Mouse (Mus musculus) forebrain, embryonic 12.5 days (tissue): Measurements from ENCODE around the gene Pabpn1. TPM values are rescaled to one million over a fixed set of nuclear protein-coding genes. Genes with fewer than 3 reads are reported as not detected.

Experiments used
- ATAC-seq: fragments of 200-750 bp; cut with Nextera tagmentation; 2 replicates; pipeline ENCODE4 v1.8.0; 2017; ENCODE audit warnings: moderate TSS enrichment; ENCODE audit not compliant: low FRiP score
- H3K27ac ChIP-seq: fragments of 300-500 bp; sonication (generic); 2 replicates; pipeline ENCODE4 v1.5.1; 2016; ENCODE audit warnings: mild to moderate bottlenecking
- H3K27me3 ChIP-seq: fragments of 300-500 bp; sonication (generic); 2 replicates; pipeline ENCODE4 v1.6.1; 2016; ENCODE audit warnings: mild to moderate bottlenecking
- H3K36me3 ChIP-seq: fragments of 300-500 bp; sonication (generic); replicated peaks from 2 replicates; pipeline ENCODE4 v1.6.1; 2016; ENCODE audit warnings: mild to moderate bottlenecking
- H3K4me1 ChIP-seq: fragments of 300-500 bp; sonication (generic); 2 replicates; pipeline ENCODE4 v1.6.1; 2016
- H3K4me2 ChIP-seq: fragments of 300-500 bp; sonication (generic); 2 replicates; pipeline ENCODE4 v1.6.1; 2016; ENCODE audit warnings: mild to moderate bottlenecking, moderate library complexity
- H3K4me3 ChIP-seq: fragments of 300-500 bp; sonication (generic); replicated peaks from 2 replicates; pipeline ENCODE4 v1.5.1; 2016; ENCODE audit warnings: mild to moderate bottlenecking
- H3K9ac ChIP-seq: fragments of 300-500 bp; sonication (generic); 2 replicates; pipeline ENCODE4 v1.6.1; 2016; ENCODE audit warnings: mild to moderate bottlenecking
- H3K9me3 ChIP-seq: fragments of 300-500 bp; sonication (generic); 2 replicates; pipeline ENCODE4 v1.6.1; 2016
- WGBS: fragments of 180-500 bp; shearing (Covaris S2); methylation state at CpG from one replicate; pipeline ENCODE4 v1.1.7; 2016; 5-methylcytosine and 5-hydroxymethylcytosine counted together
- polyA plus RNA-seq: library from polyadenylated mRNA; unstranded; fragments of >200 nt; fragmentation: Nextera tagmentation; extraction: Ambion mirVana; gene quantifications from 2 replicates; pipeline ENCODE4 v1.2.1, GENCODE M21; 2016

Pabpn1 gene
- polyA plus RNA-seq, result 199 and 211 TPM in 2 replicates

DNA sequence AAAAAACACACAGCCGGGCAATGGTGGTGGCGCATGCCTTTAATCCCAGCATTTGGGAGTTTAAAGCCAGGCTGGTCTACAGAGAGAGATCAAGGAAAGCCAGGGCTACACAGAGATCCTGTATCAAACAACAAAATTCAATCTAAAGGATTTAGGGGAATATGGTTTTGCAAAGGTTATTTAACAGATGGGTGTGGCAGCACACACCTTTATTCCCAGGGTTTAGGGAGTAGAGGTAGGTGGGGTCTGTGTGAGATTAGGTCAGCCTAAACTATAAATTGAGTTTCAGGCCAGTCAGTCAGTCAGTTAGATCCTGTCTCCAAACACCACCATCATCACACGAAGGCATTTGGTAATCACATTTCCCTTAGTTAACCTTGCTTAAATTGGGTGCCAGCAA, at the start of gene Pabpn1:
Pabpn1 (plus strand) TSS at position 301 of the 400 bp plus-strand sequence.
- Histone ChIP-seq H3K27me3 (no peaks in the 10 kb centered on the region), H3K27ac (peak within 1 kb of the TSS; percentile 79), H3K4me2 (peak within 1 kb of the TSS; percentile 48), H3K36me3 (peaks cover 18% of the 10 kb centered on the region), H3K9me3 (no peaks in the 10 kb centered on the region), H3K4me1 (peaks cover 15% of the 10 kb centered on the region), H3K9ac (peak within 1 kb of the TSS; percentile 22; the same call in 1 of the 2 replicates), H3K4me3 (peak within 1 kb of the TSS; percentile 99)
- ATAC-seq, result no peak
- WGBS, result 94% methylated on average over 3 of the region's 3 CpGs

DNA sequence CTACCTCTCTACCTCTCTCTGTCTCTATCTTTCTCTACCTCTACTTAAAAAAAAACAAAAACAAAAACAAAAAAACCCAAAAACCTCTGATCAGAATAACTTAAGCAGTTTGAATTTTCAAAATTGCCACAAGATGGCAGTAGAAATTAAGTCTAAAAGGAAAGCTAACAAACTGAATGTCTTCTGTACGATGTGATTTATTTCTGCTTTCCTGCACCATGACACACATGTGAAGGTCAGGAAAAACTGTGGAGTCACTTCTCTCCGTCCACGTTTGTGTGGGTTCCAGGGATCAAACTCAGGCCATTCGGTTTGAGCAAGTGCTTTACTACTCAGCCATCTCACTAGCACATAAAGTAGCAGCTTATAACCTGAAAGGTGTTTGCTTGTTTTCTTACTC, 48.8 kb upstream of the Pabpn1 start:
- Histone ChIP-seq H3K9me3 (no peaks in the 10 kb centered on the region), H3K4me3 (no peak overlapping the region), H3K9ac (no peak overlapping the region), H3K27me3 (no peaks in the 10 kb centered on the region), H3K36me3 (no peaks in the 10 kb centered on the region), H3K4me1 (no peaks in the 10 kb centered on the region), H3K4me2 (no peak overlapping the region), H3K27ac (no peak overlapping the region)
- ATAC-seq, result no peak
- 5% methylated on average over 4 of the region's 4 CpGs for WGBS

DNA sequence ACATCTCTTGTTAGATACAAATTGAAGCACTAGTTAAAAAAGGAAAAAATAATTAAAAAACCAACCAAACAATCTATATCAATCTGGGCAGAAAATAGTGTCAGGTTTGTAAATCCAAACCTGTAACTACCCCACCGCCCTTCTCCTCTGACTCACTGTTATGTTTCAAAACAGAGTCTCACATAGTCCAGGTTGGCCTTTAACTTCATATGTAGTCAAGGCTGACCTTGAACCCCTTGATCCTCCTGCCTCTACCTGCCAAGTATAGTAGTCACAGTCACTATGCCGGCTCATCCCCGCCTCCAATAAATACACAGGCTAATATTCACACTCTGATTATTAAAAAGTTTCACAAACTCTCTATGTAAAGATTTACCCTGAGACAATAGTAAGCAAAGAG, 36.6 kb upstream of the Pabpn1 start:
- Histone ChIP-seq H3K4me2 (no peak overlapping the region), H3K27me3 (no peaks in the 10 kb centered on the region), H3K4me3 (no peak overlapping the region), H3K9ac (no peak overlapping the region), H3K36me3 (peaks cover 28% of the 10 kb centered on the region), H3K4me1 (no peaks in the 10 kb centered on the region), H3K27ac (no peak overlapping the region), H3K9me3 (no peaks in the 10 kb centered on the region)
- no peak for ATAC-seq
- WGBS, result 92% methylated on average over 3 of the region's 3 CpGs

DNA sequence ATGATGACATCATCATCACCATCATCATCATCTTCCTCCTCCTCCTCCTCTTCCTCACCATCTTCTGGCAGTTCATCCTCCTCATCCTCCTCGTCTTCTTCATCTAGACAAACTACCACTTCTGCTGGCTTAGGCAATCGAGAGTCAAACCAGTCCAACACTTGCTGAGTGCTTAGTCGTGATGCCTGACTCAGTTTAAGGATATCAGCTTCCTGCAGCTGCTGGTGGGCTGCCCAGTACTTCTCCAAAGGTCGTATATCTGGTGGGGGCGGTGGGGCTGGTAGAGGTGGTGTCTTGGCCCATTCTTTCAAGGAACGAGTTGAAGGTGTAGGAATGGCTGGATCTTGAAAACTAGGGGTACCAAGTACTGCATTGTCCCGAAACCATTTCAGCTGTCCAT, 35.6 kb upstream of the Pabpn1 start:
- H3K4me1 ChIP-seq, result no peaks in the 10 kb centered on the region
- no peaks in the 10 kb centered on the region for H3K9me3 ChIP-seq
- no peak for ATAC-seq
- H3K9ac ChIP-seq, result no peak overlapping the region
- WGBS, result 90% methylated on average over 7 of the region's 7 CpGs
- H3K4me3 ChIP-seq, result no peak overlapping the region
- no peak overlapping the region for H3K27ac ChIP-seq
- peaks cover 28% of the 10 kb centered on the region for H3K36me3 ChIP-seq
- no peaks in the 10 kb centered on the region for H3K27me3 ChIP-seq
- no peak overlapping the region for H3K4me2 ChIP-seq

DNA sequence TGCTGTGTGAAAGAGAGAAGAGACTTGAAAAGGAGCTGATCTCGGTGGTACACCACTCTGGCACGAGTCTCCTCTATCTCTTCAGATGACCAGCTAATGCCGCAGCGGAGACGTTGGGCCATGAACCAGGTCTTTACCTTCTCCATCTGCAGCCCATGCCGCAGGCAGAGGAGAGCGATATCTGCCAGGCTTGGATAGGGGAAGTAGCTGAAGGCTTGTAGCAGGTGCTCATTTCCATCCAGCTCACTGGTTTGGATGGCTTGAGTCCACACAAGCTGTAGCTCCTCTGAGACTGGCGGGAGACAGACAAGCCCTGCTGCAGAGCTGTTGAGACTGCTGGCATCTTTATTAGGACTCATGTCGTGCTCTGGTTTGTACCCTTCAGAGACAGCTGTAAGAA, 34.4 kb upstream of the Pabpn1 start:
- H3K4me1 ChIP-seq, result no peaks in the 10 kb centered on the region
- 91% methylated on average over 9 of the region's 9 CpGs for WGBS
- no peak overlapping the region for H3K4me2 ChIP-seq
- no peaks in the 10 kb centered on the region for H3K9me3 ChIP-seq
- no peak for ATAC-seq
- H3K27me3 ChIP-seq, result no peaks in the 10 kb centered on the region
- H3K36me3 ChIP-seq, result peaks cover 28% of the 10 kb centered on the region
- no peak overlapping the region for H3K4me3 ChIP-seq
- no peak overlapping the region for H3K9ac ChIP-seq
- no peak overlapping the region for H3K27ac ChIP-seq

DNA sequence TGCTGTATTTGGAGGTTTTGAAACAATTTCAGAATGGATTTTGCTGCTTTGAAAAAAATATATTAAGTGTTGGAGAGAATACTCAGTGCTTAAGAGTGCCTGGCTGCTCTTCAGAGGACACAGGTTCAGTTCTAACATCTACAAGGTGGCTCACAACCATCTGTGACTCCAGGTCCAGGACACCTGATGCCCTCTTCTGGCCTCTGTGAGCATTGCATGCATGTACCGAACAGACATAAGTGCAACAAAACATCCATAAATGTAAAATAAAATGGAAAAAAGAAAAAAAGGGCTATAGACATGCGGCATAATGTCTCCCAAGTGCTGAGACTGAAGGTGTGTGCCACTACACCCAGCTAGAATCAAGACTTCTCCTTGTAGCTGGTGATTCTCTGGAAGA, 31.8 kb upstream of the Pabpn1 start:
- H3K36me3 ChIP-seq, result peaks cover 22% of the 10 kb centered on the region
- H3K4me3 ChIP-seq, result no peak overlapping the region
- 44% methylated on average over 2 of the region's 2 CpGs for WGBS
- H3K27me3 ChIP-seq, result no peaks in the 10 kb centered on the region
- no peak overlapping the region for H3K27ac ChIP-seq
- peaks cover 4% of the 10 kb centered on the region for H3K4me1 ChIP-seq
- H3K9ac ChIP-seq, result no peak overlapping the region
- no peaks in the 10 kb centered on the region for H3K9me3 ChIP-seq
- no peak overlapping the region for H3K4me2 ChIP-seq
- ATAC-seq, result no peak

DNA sequence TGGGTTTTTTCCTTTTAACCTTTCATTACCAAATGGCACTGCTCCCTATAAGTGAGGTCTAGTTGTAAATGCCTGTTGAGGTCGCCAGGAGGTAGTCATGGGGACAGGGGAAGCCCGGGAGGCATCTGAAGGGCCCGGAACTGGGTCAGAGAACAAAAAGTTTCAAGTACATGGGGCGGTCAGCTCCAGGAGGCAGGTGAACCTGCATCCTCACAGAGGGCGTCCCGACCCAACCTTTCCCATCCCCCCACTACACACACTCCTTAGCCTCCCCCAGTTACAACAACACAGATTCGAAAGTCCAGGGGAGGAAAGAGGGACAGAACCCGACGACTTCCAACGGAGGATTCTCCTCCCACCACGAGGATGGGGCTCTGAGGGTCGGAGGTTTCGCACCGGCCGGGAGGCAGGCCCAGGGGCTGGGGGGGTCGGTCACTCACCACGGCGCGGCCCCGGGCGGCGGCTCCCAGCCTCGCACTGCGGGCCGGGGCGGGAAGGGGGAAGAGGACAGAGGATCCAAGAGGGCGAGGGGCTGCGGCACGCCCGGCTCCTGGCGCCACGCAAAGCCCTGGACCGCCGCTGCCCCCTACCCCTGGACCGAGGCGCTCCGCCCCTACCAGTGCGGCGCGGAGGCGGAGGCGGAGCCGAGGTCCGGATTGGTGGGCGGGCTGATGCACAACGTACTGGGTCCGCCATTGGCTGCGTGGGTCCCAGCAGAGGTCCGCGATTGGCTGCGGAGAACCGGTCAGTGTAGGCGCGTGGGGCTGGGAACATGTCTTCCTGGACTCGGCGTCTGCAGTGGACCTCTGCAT, 28.6 kb upstream of the Pabpn1 start:
- Histone ChIP-seq H3K4me1 (peaks cover 4% of the 10 kb centered on the region), H3K27ac (peak overlapping the region; percentile 78), H3K9me3 (no peaks in the 10 kb centered on the region), H3K4me3 (peak overlapping the region; percentile 93), H3K9ac (peak overlapping the region; percentile 95), H3K4me2 (peak overlapping the region; percentile 73), H3K27me3 (no peaks in the 10 kb centered on the region), H3K36me3 (no peaks in the 10 kb centered on the region)
- ATAC-seq, result peak; percentile 100
- WGBS, result under 1% methylated on average over 51 of the region's 56 CpGs

DNA sequence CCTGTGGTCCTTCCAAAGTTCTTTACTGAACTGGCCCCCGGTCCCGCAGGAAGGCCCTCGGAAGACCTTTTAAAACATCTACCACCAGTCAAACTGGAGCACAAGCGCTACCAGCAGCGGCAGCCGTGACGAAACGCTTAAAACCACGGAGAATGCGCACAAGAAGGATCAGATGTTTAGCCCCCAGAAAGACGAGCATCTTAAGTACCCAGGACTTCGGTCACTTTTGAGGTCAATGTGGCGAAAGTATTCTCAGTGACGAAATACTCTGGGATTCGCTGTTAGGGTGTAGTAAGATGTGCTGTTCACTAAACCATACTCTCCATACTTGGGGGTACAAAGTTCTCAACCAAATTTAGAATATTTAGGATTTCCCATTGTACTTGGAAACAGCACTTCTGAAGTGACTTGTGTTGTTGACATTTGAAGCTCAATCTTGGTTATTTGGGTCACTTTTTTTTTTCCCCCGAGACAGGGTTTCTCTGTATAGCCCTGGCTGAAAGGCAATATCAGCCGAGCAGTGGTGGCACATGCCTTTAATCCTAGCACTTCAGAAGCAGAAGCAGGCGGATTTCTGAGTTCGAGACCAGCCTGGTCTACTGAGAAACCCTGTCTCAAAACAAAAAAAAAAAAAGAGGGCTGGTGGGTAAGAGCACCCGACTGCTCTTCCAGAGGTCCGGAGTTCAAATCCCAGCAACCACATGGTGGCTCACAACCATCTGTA, 27.8 kb upstream of the Pabpn1 start:
- Histone ChIP-seq H3K9me3 (no peaks in the 10 kb centered on the region), H3K4me3 (peak overlapping the region; percentile 93), H3K27me3 (no peaks in the 10 kb centered on the region), H3K27ac (peak overlapping the region; percentile 75), H3K9ac (peak overlapping the region; percentile 95), H3K4me2 (peak overlapping the region; percentile 73), H3K4me1 (peaks cover 4% of the 10 kb centered on the region), H3K36me3 (no peaks in the 10 kb centered on the region)
- 19% methylated on average over 21 of the region's 21 CpGs for WGBS
- peak; percentile 21; the same call in 1 of the 2 replicates for ATAC-seq

DNA sequence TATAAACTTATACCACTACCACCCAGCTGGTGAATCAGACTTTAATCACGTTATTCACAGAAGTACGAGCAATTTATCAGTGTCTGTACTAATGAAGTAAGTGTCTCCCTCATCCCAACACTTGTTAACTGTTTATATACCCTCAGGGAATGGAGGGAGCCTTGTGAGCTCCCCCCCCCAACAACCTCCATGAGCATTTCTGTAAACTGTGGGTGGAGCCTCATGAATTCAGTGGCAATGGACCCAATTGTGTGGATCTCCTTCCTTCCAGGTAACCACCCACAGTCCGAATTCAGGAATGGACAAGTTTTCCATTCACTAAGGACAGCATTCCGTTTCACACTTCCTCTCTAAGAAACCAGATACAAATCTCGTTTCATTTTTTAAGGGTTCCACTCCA, 26.7 kb upstream of the Pabpn1 start:
- no peak for ATAC-seq
- Histone ChIP-seq H3K4me1 (peaks cover 4% of the 10 kb centered on the region), H3K27ac (no peak overlapping the region), H3K4me3 (no peak overlapping the region), H3K9ac (no peak overlapping the region), H3K4me2 (no peak overlapping the region), H3K36me3 (no peaks in the 10 kb centered on the region), H3K27me3 (no peaks in the 10 kb centered on the region), H3K9me3 (no peaks in the 10 kb centered on the region)
- WGBS, result 84% methylated on average over 5 of the region's 5 CpGs

DNA sequence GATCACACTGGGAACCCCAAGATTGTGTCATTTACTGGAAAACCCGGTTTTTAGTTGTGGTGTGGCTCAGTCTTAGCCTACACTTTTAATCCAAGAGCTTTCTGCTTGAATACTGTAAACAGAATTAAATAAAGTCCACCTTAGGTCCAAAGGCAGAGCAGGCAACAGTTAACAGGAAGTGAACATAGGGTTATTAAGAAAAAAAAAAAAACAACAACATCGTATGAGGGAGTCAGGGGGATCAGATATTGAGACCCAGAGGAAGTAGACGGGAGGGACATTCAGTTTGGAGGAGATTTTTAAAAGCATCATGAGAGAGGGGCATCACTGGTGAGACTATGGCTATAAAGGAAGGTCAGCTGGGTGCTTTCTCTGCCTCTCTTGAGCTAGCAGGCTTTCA, 26.0 kb upstream of the Pabpn1 start:
- Histone ChIP-seq H3K36me3 (no peaks in the 10 kb centered on the region), H3K4me2 (no peak overlapping the region), H3K9me3 (no peaks in the 10 kb centered on the region), H3K9ac (no peak overlapping the region), H3K27me3 (no peaks in the 10 kb centered on the region), H3K4me3 (no peak overlapping the region), H3K27ac (no peak overlapping the region), H3K4me1 (peaks cover 4% of the 10 kb centered on the region)
- no peak for ATAC-seq
- WGBS, result 48% methylated on average over 3 of the region's 3 CpGs

DNA sequence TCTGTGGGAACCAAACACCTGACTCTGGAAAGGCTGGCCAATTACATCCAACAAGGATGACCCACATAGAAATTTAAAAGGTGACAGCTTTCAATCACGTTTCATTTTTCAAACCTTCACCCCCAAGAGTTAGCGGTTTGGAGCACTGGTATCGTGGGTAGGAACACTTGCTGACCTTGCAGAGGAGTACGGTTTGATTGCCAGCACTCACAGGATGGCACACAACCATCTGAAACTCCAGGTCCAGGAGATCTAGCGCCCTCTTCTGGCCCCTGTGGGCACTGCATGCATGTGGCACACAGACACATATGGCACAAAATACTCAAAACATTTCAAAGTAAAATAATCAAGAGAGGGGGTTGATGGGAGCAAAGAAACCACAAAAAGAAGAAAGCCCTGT, 25.4 kb upstream of the Pabpn1 start:
- Histone ChIP-seq H3K4me3 (no peak overlapping the region), H3K4me2 (no peak overlapping the region), H3K9me3 (no peaks in the 10 kb centered on the region), H3K4me1 (peaks cover 4% of the 10 kb centered on the region), H3K9ac (no peak overlapping the region), H3K27ac (no peak overlapping the region), H3K27me3 (no peaks in the 10 kb centered on the region), H3K36me3 (no peaks in the 10 kb centered on the region)
- ATAC-seq, result no peak
- WGBS, result 58% methylated on average over 5 of the region's 5 CpGs

DNA sequence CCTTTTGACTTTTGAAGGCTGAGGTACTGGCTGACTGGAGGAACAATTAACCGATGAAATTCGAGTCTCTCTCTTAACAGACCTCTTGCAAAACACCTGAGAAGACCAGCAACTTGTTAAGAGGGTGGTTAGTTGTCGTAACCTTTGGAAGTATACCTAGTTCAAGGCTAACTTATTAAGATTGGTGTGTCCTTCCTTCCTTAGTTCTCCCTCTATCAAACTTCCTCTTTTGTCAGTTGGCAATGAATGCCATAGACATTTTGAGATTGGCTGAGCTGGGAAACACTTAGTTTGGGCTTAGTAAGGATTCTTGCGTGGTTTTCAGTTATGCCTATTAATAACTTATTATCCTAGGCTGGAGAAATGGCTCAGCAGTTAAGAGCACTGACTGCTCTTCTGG, 24.3 kb upstream of the Pabpn1 start:
- H3K4me1 ChIP-seq, result peaks cover 4% of the 10 kb centered on the region
- 89% methylated on average over 4 of the region's 4 CpGs for WGBS
- no peak overlapping the region for H3K9ac ChIP-seq

More for the DNA sequence above, 24.3 kb upstream of the Pabpn1 start:
- no peak for ATAC-seq
- H3K4me3 ChIP-seq, result no peak overlapping the region
- no peaks in the 10 kb centered on the region for H3K27me3 ChIP-seq
- no peak overlapping the region for H3K4me2 ChIP-seq
- no peaks in the 10 kb centered on the region for H3K36me3 ChIP-seq
- no peaks in the 10 kb centered on the region for H3K9me3 ChIP-seq
- no peak overlapping the region for H3K27ac ChIP-seq
